Mouse (Mus musculus): ENCODE data around the gene Gm5426.

GRCm38 (mm10) chr10:96150401-96151116, 14.2 kb downstream of the Gm5426 start:
- TF ChIP-seq POLR2A (IDR thresholded peaks at IDR 0.05; ENCODE audit: insufficient read depth, low read depth, low read length) (no peak), EP300 (IDR thresholded peaks at IDR 0.05; ENCODE audit: insufficient read depth, low read depth, low read length) (no peak)

Measured in heart, adult 2 months (tissue).